Mouse (Mus musculus): ENCODE measurements around the gene Hemk1.

- TF ChIP-seq CTCF (IDR thresholded peaks at IDR 0.05) (no peak), EP300 (IDR thresholded peaks at IDR 0.05; ENCODE audit: insufficient read depth, low read depth, low read length) (no peak)
Measured at GRCm38 (mm10) chr9:107303900-107304299, 34.2 kb downstream of the Hemk1 start.
